Mouse (Mus musculus) gastrocnemius, postnatal 25 days (tissue): ENCODE measurements around the gene Abhd6. TPM values are rescaled to one million over a fixed set of nuclear protein-coding genes. Genes with fewer than 3 reads are reported as not detected.

Experiments used
- DNase-seq: peaks from one replicate; pipeline ENCODE4 v3.0.0; 2022
- total RNA-seq, 2 experiments: library from RNA; stranded (reverse); gene quantifications; 1 replicate in 1 of 2; 2 replicates in 1 of 2; pipeline ENCODE4 v1.2.3; 2021

The Abhd6 gene
- total RNA-seq, 2 experiments from 2014 or later = 4.0 to 4.2 TPM

GRCm38 (mm10) chr14:8030535-8030934, 27.8 kb downstream of the Abhd6 start:
- DNase-seq = no peak

GRCm38 (mm10) chr14:8032087-8032944, 29.6 kb downstream of the Abhd6 start:
- peak; percentile 24 for DNase-seq

- no peak for DNase-seq
These were observed 31.9 kb downstream of the Abhd6 start for GRCm38 (mm10) chr14:8034561-8034960.

GRCm38 (mm10) chr14:8035951-8036350, 33.2 kb downstream of the Abhd6 start:
- DNase-seq = no peak

- DNase-seq = no peak
These were observed 33.7 kb downstream of the Abhd6 start for GRCm38 (mm10) chr14:8036406-8036805.

GRCm38 (mm10) chr14:8038150-8038549, 35.4 kb downstream of the Abhd6 start:
- DNase-seq = no peak

GRCm38 (mm10) chr14:8038791-8039448, 36.2 kb downstream of the Abhd6 start:
- DNase-seq = peak; percentile 82

- DNase-seq = no peak
These were observed 37.5 kb downstream of the Abhd6 start for GRCm38 (mm10) chr14:8040179-8040578.

GRCm38 (mm10) chr14:8040911-8041678, 38.4 kb downstream of the Abhd6 start:
- DNase-seq = no peak

- DNase-seq = no peak
These were observed 39.4 kb downstream of the Abhd6 start for GRCm38 (mm10) chr14:8042120-8042519.

GRCm38 (mm10) chr14:8042577-8042976, 39.9 kb downstream of the Abhd6 start:
- no peak for DNase-seq

- DNase-seq = no peak
These were observed 41.6 kb downstream of the Abhd6 start for GRCm38 (mm10) chr14:8044330-8044729.

- DNase-seq = no peak
These were observed 42.1 kb downstream of the Abhd6 start for GRCm38 (mm10) chr14:8044786-8045185.

GRCm38 (mm10) chr14:8045187-8045846, 42.6 kb downstream of the Abhd6 start:
- DNase-seq = no peak

- no peak for DNase-seq
These were observed 44.1 kb downstream of the Abhd6 start for GRCm38 (mm10) chr14:8046839-8047238.

- no peak for DNase-seq
These were observed 46.6 kb downstream of the Abhd6 start for GRCm38 (mm10) chr14:8049334-8049733.

- no peak for DNase-seq
These were observed 49.2 kb downstream of the Abhd6 start for GRCm38 (mm10) chr14:8051869-8052268.

GRCm38 (mm10) chr14:8052661-8053060, 50.0 kb downstream of the Abhd6 start:
- DNase-seq = no peak

- DNase-seq = no peak
These were observed 51.8 kb downstream of the Abhd6 start for GRCm38 (mm10) chr14:8054310-8055102.

GRCm38 (mm10) chr14:8056076-8056475, 53.4 kb downstream of the Abhd6 start:
- DNase-seq = no peak

GRCm38 (mm10) chr14:8059938-8060337, 57.2 kb downstream of the Abhd6 start:
- DNase-seq = no peak
